Mouse (Mus musculus) subcutaneous adipose tissue, adult 2 months (tissue): ENCODE measurements around the gene Ddx28. TPM values are rescaled to one million over a fixed set of nuclear protein-coding genes. Genes with fewer than 3 reads are reported as not detected.

ENCODE experiments used
- polyA plus RNA-seq: library from polyadenylated mRNA; depleted of rRNA; stranded (reverse); fragments of >200 nt; gene quantifications from 2 replicates; pipeline ENCODE4 v1.2.3, GENCODE M21; 2012; ENCODE audit warnings: low replicate concordance; rRNA removed

Ddx28 gene
- polyA plus RNA-seq: 11.3 and 11.9 TPM in 2 replicates

DNA sequence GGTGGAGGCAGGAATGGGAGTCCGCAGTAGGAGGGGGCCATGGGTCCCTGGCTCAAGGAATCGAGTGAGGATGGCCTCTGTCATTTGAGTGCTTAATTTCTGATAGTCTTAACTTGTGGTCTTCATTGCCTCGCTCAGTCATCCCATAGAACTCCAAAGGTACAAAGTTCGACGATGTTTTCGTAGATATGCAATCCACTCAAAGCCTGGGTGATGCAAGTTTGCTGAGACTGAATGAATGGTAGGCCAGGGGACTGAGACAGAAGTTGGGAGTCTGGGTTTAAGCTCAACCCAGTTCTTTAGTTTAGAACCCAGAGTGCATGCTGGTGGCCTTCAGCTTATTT lies at the start of gene Ddx28:
TSS of gene Ddx28 (minus strand) at position 240 of the 344 bp plus-strand sequence.

DNA sequence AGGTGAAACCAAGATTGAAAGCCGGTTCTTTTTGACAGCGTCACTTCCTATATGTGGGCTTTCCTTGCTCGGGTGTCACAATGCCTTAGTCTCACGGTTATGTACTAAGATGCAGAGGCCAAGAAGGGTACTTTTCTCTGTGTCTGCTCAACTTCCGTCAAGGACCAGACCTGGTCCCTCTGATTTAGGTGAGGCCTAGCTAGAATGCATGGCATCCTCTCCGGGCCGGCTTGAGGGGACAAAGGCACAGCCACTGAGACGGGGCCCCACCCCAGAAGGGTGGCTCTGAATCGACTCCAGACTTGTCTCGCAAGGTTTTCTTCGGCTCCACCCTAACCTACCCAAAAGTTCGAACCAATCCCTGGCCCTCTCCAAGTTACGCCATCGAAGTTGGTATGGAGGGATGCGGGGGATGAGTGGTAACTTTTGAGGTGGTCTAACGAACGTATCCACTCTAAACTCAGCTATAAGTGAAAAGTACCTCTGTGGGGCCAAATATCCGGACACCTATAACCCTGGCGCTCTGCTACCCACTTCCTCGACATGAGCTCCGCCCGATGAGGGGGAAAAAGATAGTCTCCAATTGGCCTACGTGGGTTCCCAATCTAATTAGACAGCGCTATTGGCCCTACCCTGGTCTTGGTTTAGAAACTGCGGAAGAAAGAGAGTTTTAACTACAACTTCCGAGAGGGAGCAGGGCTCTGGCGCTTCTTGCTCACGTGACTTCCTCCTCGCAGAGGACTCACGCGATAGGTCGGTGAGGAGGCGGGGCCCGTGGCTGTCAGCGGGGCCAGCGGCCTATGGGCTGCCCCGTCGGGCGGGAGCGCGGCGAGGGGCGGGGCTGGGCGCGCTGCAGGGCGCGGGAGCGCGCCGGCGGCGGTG lies 47.3 kb upstream of the Ddx28 start, which contains the start of gene Nfatc3:
TSS of gene Nfatc3 (plus strand) at position 110 of the 882 bp plus-strand sequence.

DNA sequence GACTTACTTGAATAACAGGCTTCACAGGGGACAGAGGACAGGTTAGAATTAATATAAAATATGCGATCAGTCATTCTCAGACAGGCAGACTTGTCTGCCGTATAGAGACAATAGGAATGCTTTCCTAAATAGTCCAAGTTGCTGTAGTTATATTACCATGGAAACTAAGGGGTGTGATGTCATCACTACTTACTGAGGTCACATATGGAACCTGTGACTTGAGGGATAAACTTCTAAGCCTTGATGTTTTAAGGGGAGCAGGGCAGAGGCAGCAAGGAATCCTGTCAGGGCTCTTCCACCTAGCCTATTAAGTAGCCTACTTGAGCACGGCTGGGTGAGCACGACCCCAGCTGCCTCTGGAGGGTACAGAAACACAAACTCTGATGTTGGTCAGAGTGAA lies 5.8 kb downstream of the Ddx28 start, which contains the start of gene Dpep2nb:
TSS of gene Dpep2nb (minus strand) at position 101 of the 400 bp plus-strand sequence.

DNA sequence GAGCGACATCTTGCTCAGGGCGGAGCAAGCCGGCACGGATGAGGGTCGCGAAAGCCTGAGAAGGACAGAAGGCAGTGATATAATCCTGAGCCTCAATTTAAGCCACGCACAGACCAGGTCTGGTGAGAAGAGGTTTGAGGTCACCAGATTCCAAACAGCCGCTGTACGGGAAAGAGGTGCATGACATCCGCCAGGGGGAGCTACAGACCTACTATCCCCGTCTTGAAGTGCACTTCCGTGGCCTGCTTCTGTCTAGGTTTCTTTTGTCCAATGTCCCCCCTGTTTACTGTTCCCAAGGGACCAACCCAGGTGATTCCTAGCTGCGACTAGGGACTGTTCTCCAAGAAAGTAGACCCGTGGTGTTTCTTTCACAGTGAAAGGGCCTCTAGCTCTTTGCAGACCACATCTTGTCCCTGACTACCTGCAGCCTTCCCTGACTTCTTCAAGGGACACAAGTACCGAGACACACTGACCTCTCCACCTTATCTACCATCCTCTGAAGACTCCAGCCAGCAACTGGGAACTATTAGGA lies 20.8 kb downstream of the Ddx28 start, which contains the start of gene Dus2:
TSS of gene Dus2 (plus strand) at position 482 of the 532 bp plus-strand sequence.

DNA sequence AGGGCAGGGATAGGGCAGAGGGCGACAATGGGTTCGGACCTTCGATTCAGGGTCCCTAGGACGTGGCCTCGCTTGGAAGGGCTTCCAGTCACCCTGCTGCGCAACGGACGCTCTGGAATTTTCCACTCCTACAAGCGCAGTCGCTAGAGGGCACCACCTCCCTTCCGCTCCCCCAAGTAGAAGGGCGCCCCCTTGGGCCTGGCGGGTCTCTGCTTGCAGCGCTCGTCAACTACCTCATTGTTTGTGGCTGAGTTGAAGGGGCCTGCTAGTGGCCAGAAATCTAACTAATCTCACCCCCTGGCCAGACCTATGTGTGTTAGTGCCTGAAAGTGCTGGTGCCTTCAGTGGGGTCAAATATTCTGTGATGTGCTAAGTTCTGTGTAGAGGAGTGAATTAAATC lies 32.4 kb downstream of the Ddx28 start, which contains the start of gene Dpep3:
TSS of gene Dpep3 (minus strand) at position 105 of the 400 bp plus-strand sequence.

DNA sequence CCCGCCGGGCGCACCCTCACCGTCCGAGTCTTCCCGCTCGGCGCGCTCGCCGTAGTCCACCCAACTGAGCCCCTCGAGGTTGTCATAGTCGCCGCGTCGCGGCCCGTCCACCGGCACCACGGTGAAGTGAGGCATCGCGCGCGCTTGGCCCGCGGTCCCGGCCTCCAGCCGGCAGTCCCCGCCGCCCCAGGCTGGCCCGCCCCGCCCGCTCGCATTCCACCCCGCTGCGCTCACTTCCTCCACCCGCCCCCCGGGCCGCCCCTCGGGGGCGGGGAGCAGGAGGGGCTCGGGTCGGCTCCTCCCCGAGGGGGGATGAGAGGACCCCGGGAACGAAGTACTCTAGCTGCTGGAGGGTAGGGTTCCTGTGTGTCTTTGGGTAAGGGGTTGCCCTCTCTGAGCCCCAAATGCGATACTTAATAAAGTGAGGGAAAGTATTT lies 45.8 kb downstream of the Ddx28 start, which contains the start of gene Slc12a4:
TSS of gene Slc12a4 (minus strand) at position 193 of the 437 bp plus-strand sequence.

Other genes with a start within 250 kb of the Ddx28 start
- gene Ranbp10, start 184.5 kb downstream of the Ddx28 start, polyA plus RNA-seq: 26.6 and 31.6 TPM in 2 replicates
- gene Tsnaxip1, start 184.2 kb downstream of the Ddx28 start, polyA plus RNA-seq: 0.05 TPM in 1 of 2 replicates, not detected in the other
- gene Cenpt, start 158.6 kb downstream of the Ddx28 start, polyA plus RNA-seq: 17.6 and 36.3 TPM in 2 replicates
- gene Thap11, start 156.8 kb downstream of the Ddx28 start, polyA plus RNA-seq: 39.9 and 66.8 TPM in 2 replicates
- 37.9 and 42.9 TPM in 2 replicates for gene Nutf2, start 151.3 kb downstream of the Ddx28 start, polyA plus RNA-seq
- gene Edc4, start 131.0 kb downstream of the Ddx28 start, polyA plus RNA-seq: 45.4 and 85.8 TPM in 2 replicates
- 1.2 and 1.5 TPM in 2 replicates for gene Nrn1l, start 118.3 kb downstream of the Ddx28 start, polyA plus RNA-seq
- gene Pskh1, start 111.4 kb downstream of the Ddx28 start, polyA plus RNA-seq: 55.5 and 60.6 TPM in 2 replicates
- 2.2 and 4.2 TPM in 2 replicates for gene Ctrl, start 78.0 kb downstream of the Ddx28 start, polyA plus RNA-seq
- gene Psmb10, start 73.4 kb downstream of the Ddx28 start, polyA plus RNA-seq: 152 and 154 TPM in 2 replicates
- gene Lcat, start 68.5 kb downstream of the Ddx28 start, polyA plus RNA-seq: 3.1 and 5.9 TPM in 2 replicates
- gene Slc12a4, start 45.8 kb downstream of the Ddx28 start, polyA plus RNA-seq: 68.7 and 121 TPM in 2 replicates
- gene Dpep3, start 32.5 kb downstream of the Ddx28 start, polyA plus RNA-seq: 0.18 and 0.40 TPM in 2 replicates
- 15.8 and 20.1 TPM in 2 replicates for gene Dus2, start 20.5 kb downstream of the Ddx28 start, polyA plus RNA-seq
- gene Dpep2nb, start 5.9 kb downstream of the Ddx28 start, polyA plus RNA-seq: not detected in 2 replicates
- gene Nfatc3, start 47.0 kb upstream of the Ddx28 start, polyA plus RNA-seq: 29.9 and 36.2 TPM in 2 replicates
- gene Esrp2, start 125.1 kb upstream of the Ddx28 start, polyA plus RNA-seq: 0.06 and 12.4 TPM in 2 replicates
- 35.2 and 37.3 TPM in 2 replicates for gene Pla2g15, start 138.5 kb upstream of the Ddx28 start, polyA plus RNA-seq
- 35.1 and 36.9 TPM in 2 replicates for gene Slc7a6, start 157.0 kb upstream of the Ddx28 start, polyA plus RNA-seq
- gene Slc7a6os, start 199.1 kb upstream of the Ddx28 start, polyA plus RNA-seq: 12.8 and 22.2 TPM in 2 replicates
- gene Prmt7, start 199.1 kb upstream of the Ddx28 start, polyA plus RNA-seq: 22.8 and 30.8 TPM in 2 replicates